Mouse (Mus musculus) forebrain, embryonic 11.5 days (tissue): ENCODE results near the gene Maats1. TPM values are rescaled to one million over a fixed set of nuclear protein-coding genes. Genes with fewer than 3 reads are reported as not detected.
A peak's percentile ranks its signal among the peaks of the same experiment; 100 is the strongest.

Experiments
- ATAC-seq: fragments of 200-750 bp; cut with Nextera tagmentation; replicated peaks from 2 replicates; pipeline ENCODE4 v1.8.0; 2017; ENCODE audit warnings: moderate TSS enrichment; ENCODE audit not compliant: low FRiP score
- DNase-seq: peaks from one replicate; pipeline ENCODE4 v3.0.0-alpha.2; 2017; ENCODE audit warnings: low spot score
- H3K27ac ChIP-seq: fragments of 300-500 bp; sonication (generic); 2 replicates; pipeline ENCODE4 v1.5.1; 2014; ENCODE audit warnings: low read depth, low read length
- H3K27me3 ChIP-seq: fragments of 300-500 bp; sonication (generic); 2 replicates; pipeline ENCODE4 v1.6.1; 2014; ENCODE audit warnings: mild to moderate bottlenecking, low read length, mixed read lengths; ENCODE audit not compliant: control insufficient read depth, insufficient read depth
- H3K36me3 ChIP-seq: fragments of 300-500 bp; sonication (generic); 2 replicates; pipeline ENCODE4 v1.6.1; 2014; ENCODE audit warnings: mild to moderate bottlenecking, low read length, moderate library complexity, mixed read lengths; ENCODE audit not compliant: control insufficient read depth, insufficient read depth
- H3K4me1 ChIP-seq: fragments of 300-500 bp; sonication (generic); replicated peaks from 2 replicates; pipeline ENCODE4 v1.6.1; 2014; ENCODE audit warnings: low read length, mixed read lengths; ENCODE audit not compliant: control insufficient read depth, insufficient read depth
- H3K4me2 ChIP-seq: fragments of 300-500 bp; sonication (generic); 2 replicates; pipeline ENCODE4 v1.6.1; 2014; ENCODE audit warnings: low read depth, mild to moderate bottlenecking, low read length, moderate library complexity, mixed read lengths; ENCODE audit not compliant: severe bottlenecking
- H3K4me3 ChIP-seq: fragments of 300-500 bp; sonication (generic); 2 replicates; pipeline ENCODE4 v1.5.1; 2014; ENCODE audit warnings: low read depth, low read length
- H3K9ac ChIP-seq: fragments of 300-500 bp; sonication (generic); 2 replicates; pipeline ENCODE4 v1.6.1; 2014; ENCODE audit warnings: low read length
- H3K9me3 ChIP-seq: fragments of 300-500 bp; sonication (generic); 2 replicates; pipeline ENCODE4 v1.6.1; 2016; ENCODE audit warnings: low read length, mixed read lengths; ENCODE audit not compliant: control insufficient read depth
- WGBS: fragments of 180-500 bp; shearing (Covaris S2); extraction: QIAGEN DNeasy Blood & Tissue Kit; methylation state at CpG from one replicate; pipeline ENCODE4 v1.1.7; 2014; 5-methylcytosine and 5-hydroxymethylcytosine counted together
- polyA plus RNA-seq: library from polyadenylated mRNA; unstranded; fragments of >200 nt; fragmentation: Nextera tagmentation; extraction: Ambion mirVana; gene quantifications from 2 replicates; pipeline ENCODE4 v1.2.1, GENCODE M21; 2014

Maats1 gene
- polyA plus RNA-seq, 1 experiment from 2014 or later = 0.41 TPM

DNA sequence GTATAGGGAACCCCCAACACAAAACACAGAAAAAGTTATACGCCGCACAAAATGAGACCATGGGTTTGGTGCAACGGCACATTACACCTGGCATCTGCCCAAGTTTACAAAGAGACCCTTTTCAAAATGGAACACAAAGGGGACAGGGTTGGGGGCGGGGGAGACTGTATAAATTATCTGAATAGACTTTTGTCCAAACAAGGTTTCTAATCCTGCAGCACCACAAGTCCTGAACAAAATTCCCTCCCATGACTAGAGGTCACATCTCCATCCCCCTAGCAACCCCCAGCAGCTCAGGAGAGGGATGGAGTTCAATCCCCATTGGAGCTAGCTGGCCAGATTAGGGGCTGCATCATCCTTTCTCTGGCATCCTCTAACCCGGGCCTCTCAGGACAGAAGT is 69.5 kb downstream of the Maats1 start:
- 0 out of 2 replicates have a peak, but pooled peaks have one; percentile 39 for ATAC-seq
- 50% methylated on average over 5 of the region's 5 CpGs for WGBS
- Histone ChIP-seq H3K36me3 (no peaks in the 10 kb centered on the region), H3K9ac (no peak overlapping the region), H3K27ac (no peak overlapping the region), H3K27me3 (no peaks in the 10 kb centered on the region), H3K4me3 (no peak overlapping the region), H3K4me2 (no peak overlapping the region), H3K9me3 (no peaks in the 10 kb centered on the region), H3K4me1 (no peaks in the 10 kb centered on the region)
- DNase-seq = no peak

GRCm38 (mm10) chr16:38271601-38272000 is 70.3 kb downstream of the Maats1 start:
- no peak for DNase-seq
- Histone ChIP-seq H3K4me1 (no peaks in the 10 kb centered on the region), H3K9ac (no peak overlapping the region), H3K36me3 (no peaks in the 10 kb centered on the region), H3K27ac (no peak overlapping the region), H3K9me3 (no peaks in the 10 kb centered on the region), H3K4me3 (no peak overlapping the region), H3K4me2 (no peak overlapping the region), H3K27me3 (no peaks in the 10 kb centered on the region)
- no peak for ATAC-seq
- 75% methylated on average over 3 of the region's 3 CpGs for WGBS

DNA sequence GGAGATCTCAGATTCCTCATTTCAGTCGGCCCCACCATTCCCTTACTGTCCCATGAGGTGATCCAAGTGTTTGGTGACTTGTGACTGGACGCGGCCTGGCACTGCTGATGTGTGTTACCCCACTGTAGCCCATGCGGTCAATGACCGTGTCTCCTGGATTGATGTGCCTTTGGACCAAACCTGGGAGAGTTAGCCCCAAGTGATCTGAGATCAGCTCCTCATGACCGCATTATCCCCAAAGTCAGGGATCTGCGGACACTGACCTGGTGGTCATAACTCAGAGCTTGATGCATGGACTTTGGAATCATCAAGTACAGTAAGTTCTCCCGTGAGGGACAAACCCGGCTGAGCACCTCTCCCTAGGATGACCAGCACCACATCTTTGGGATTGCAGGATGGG is 86.0 kb downstream of the Maats1 start:
- Histone ChIP-seq H3K27me3 (no peaks in the 10 kb centered on the region), H3K4me2 (no peak overlapping the region), H3K4me3 (no peak overlapping the region), H3K36me3 (no peaks in the 10 kb centered on the region), H3K9ac (no peak overlapping the region), H3K27ac (no peak overlapping the region), H3K9me3 (no peaks in the 10 kb centered on the region), H3K4me1 (no peaks in the 10 kb centered on the region)
- WGBS = 92% methylated on average over 9 of the region's 9 CpGs
- no peak for ATAC-seq
- no peak for DNase-seq

- 80% methylated on average over 4 of the region's 4 CpGs for WGBS
- H3K9me3 ChIP-seq = no peaks in the 10 kb centered on the region
- ATAC-seq (no peak), DNase-seq (no peak)
- H3K36me3 ChIP-seq = no peaks in the 10 kb centered on the region
- no peaks in the 10 kb centered on the region for H3K4me1 ChIP-seq
- H3K27ac ChIP-seq = no peak overlapping the region
- H3K4me3 ChIP-seq = no peak overlapping the region
- no peak overlapping the region for H3K4me2 ChIP-seq
- no peaks in the 10 kb centered on the region for H3K27me3 ChIP-seq
- H3K9ac ChIP-seq = no peak overlapping the region
Observed at GRCm38 (mm10) chr16:38255107-38255506, 86.8 kb downstream of the Maats1 start.

GRCm38 (mm10) chr16:38254001-38254400 is 87.9 kb downstream of the Maats1 start:
- ATAC-seq (no peak), DNase-seq (no peak)
- no peaks in the 10 kb centered on the region for H3K27me3 ChIP-seq
- no peaks in the 10 kb centered on the region for H3K9me3 ChIP-seq
- H3K4me3 ChIP-seq = no peak overlapping the region
- no peak overlapping the region for H3K27ac ChIP-seq
- no peak overlapping the region for H3K9ac ChIP-seq
- 83% methylated on average over 14 of the region's 14 CpGs for WGBS
- no peak overlapping the region for H3K4me2 ChIP-seq
- H3K36me3 ChIP-seq = no peaks in the 10 kb centered on the region
- no peaks in the 10 kb centered on the region for H3K4me1 ChIP-seq

DNA sequence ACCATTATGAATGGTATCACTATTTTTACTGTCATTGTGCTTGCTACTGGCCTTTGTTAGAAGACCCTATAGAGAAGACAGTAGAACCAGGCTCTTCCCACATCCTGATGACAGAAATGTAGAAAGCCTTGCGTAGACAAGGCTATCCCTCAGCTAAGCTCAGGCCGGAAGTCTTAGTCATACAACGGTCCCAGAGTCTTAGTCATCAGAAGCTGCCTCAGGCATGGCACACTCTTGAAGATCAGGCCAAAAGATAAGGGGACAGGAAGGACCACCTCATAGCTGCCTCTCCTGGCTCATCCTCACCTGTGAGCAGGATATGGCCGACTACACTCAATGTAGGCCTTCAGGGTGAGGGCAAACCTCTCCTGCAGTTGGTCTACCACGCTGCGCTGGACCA is 91.5 kb downstream of the Maats1 start:
- WGBS = 88% methylated on average over 6 of the region's 6 CpGs
- Histone ChIP-seq H3K27me3 (no peaks in the 10 kb centered on the region), H3K9me3 (no peaks in the 10 kb centered on the region), H3K4me1 (no peaks in the 10 kb centered on the region), H3K27ac (no peak overlapping the region), H3K4me3 (no peak overlapping the region), H3K4me2 (no peak overlapping the region), H3K9ac (no peak overlapping the region), H3K36me3 (no peaks in the 10 kb centered on the region)
- ATAC-seq = no peak
- DNase-seq = no peak

DNA sequence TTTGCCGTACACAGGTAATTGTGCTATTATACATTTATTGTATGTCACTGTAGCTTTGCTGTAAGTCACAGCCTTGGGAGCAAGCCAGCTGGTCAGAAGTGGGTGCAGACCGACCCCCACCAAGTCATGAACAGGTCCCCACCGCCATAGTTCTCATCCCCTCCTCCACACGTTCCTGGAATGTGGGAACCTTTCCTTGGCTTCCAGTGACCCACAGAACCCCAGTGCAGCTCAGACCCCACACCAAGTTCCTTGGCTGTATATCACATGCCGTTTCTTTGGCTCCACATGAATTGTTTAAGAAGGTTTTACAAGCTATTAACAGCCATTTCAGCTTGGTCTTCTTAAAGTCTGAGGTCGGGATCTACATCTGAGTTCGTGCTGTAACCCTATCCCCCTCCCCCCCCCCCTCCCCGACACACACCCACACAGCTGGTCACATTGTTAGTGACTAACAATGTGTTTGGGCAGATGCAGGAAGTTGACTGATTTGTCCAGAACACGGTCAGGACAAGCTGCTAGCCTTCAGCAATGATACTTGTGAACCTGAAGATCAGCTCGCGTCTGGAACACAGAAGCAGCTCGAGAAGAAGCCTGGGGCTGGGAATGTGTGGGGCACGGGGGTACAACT is 93.5 kb downstream of the Maats1 start:
- Histone ChIP-seq H3K4me1 (no peaks in the 10 kb centered on the region), H3K4me3 (no peak overlapping the region), H3K27ac (no peak overlapping the region), H3K9ac (no peak overlapping the region), H3K36me3 (no peaks in the 10 kb centered on the region), H3K4me2 (no peak overlapping the region), H3K27me3 (no peaks in the 10 kb centered on the region), H3K9me3 (no peaks in the 10 kb centered on the region)
- DNase-seq = no peak
- WGBS = 61% methylated on average over 13 of the region's 13 CpGs
- ATAC-seq = no peak

Other genes starting within 250 kb of the Maats1 start
- gene Nr1i2, start 47.3 kb downstream of the Maats1 start, polyA plus RNA-seq = not detected in 2 replicates
- gene Cox17, start 4.8 kb upstream of the Maats1 start, polyA plus RNA-seq = 118 and 119 TPM in 2 replicates
- gene Gm21987, start 4.9 kb upstream of the Maats1 start, polyA plus RNA-seq = not detected in 2 replicates
- 0.56 and 1.4 TPM in 2 replicates for gene Popdc2, start 20.1 kb upstream of the Maats1 start, polyA plus RNA-seq
- gene Pla1a, start 91.0 kb upstream of the Maats1 start, polyA plus RNA-seq = 0.15 and 0.25 TPM in 2 replicates
- 135 and 137 TPM in 2 replicates for gene Adprh, start 110.6 kb upstream of the Maats1 start, polyA plus RNA-seq
- 0.45 and 0.73 TPM in 2 replicates for gene Cd80, start 113.4 kb upstream of the Maats1 start, polyA plus RNA-seq
- gene Timmdc1, start 180.5 kb upstream of the Maats1 start, polyA plus RNA-seq = 30.2 and 31.3 TPM in 2 replicates
- gene Poglut1, start 208.1 kb upstream of the Maats1 start, polyA plus RNA-seq = 72.4 and 75.5 TPM in 2 replicates
- 77.6 and 85.0 TPM in 2 replicates for gene Tmem39a, start 216.6 kb upstream of the Maats1 start, polyA plus RNA-seq